Mouse (Mus musculus) CH12.LX (cell line): Measurements from ENCODE around the gene Fermt1. TPM values are rescaled to one million over a fixed set of nuclear protein-coding genes. Genes with fewer than 3 reads are reported as not detected.

ENCODE experiments used
- DNase-seq: peaks from one replicate; pipeline ENCODE4 v3.0.0-alpha.2; 2013; ENCODE audit errors: extremely low read depth
- H3K27ac ChIP-seq: 2 replicates; pipeline ENCODE4 v1.5.1; 2012; ENCODE audit warnings: low read depth, mild to moderate bottlenecking, control low read depth, moderate library complexity; ENCODE audit not compliant: insufficient read depth
- H3K27me3 ChIP-seq: replicated peaks from 2 replicates; pipeline ENCODE3; 2012; ENCODE audit warnings: inconsistent platforms
- H3K36me3 ChIP-seq, 2 experiments: replicated peaks in 1 of 2; 2 replicates each; pipeline versions ENCODE3 to v1.6.1; 2012; ENCODE audit warnings: inconsistent platforms in 1 of 2, low read length in 1 of 2, mild to moderate bottlenecking in 1 of 2, mixed read lengths in 1 of 2, moderate library complexity in 1 of 2; ENCODE audit not compliant: control insufficient read depth in 1 of 2, insufficient read depth in 1 of 2
- H3K4me1 ChIP-seq, 2 experiments: 2 replicates each; pipeline ENCODE4 v1.6.1; 2012; ENCODE audit warnings: inconsistent platforms in 1 of 2, moderate library complexity in 1 of 2; ENCODE audit not compliant: insufficient read depth in 2 of 2, control insufficient read depth in 1 of 2
- H3K4me2 ChIP-seq: 2 replicates; pipeline ENCODE4 v1.6.1; 2012; ENCODE audit warnings: low read depth, mild to moderate bottlenecking, control low read depth; ENCODE audit not compliant: poor library complexity, insufficient read depth, severe bottlenecking
- H3K4me3 ChIP-seq, 3 experiments: fragments of 150-350 bp in 1 of 3; sonication (generic) in 1 of 3; replicated peaks in 1 of 3; 2 replicates each; pipeline versions ENCODE3 to v1.5.1; 2011 to 2012; ENCODE audit warnings: low read depth in 2 of 3, low read length in 2 of 3, mild to moderate bottlenecking in 2 of 3, moderate library complexity in 2 of 3, control low read depth in 1 of 3, improper control_type of control experiment in 1 of 3, inconsistent platforms in 1 of 3, mixed read lengths in 1 of 3; ENCODE audit not compliant: poor library complexity in 1 of 3
- H3K79me2 ChIP-seq: replicated peaks from 2 replicates; pipeline ENCODE4 v1.6.1; 2012; ENCODE audit warnings: mild to moderate bottlenecking, moderate library complexity; ENCODE audit not compliant: control insufficient read depth, poor library complexity, insufficient read depth, severe bottlenecking; ENCODE audit errors: extremely low read depth
- H3K9ac ChIP-seq: 2 replicates; pipeline ENCODE4 v1.6.1; 2012; ENCODE audit warnings: low read depth, mild to moderate bottlenecking, control low read depth, moderate library complexity; ENCODE audit not compliant: insufficient read depth
- H3K9me3 ChIP-seq: replicated peaks from 2 replicates; pipeline ENCODE3; 2012; ENCODE audit warnings: low read length, inconsistent platforms, mixed read lengths
- CHD1 ChIP-seq: IDR thresholded peaks from 2 replicates; pipeline ENCODE4 v1.6.1; 2012; ENCODE audit warnings: low read depth, low read length, improper control_type of control experiment, inconsistent platforms
- CHD2 ChIP-seq: IDR thresholded peaks from 2 replicates; pipeline ENCODE4 v1.6.1; 2011; ENCODE audit warnings: low read length, improper control_type of control experiment
- HCFC1 ChIP-seq: IDR thresholded peaks from 2 replicates; pipeline ENCODE4 v1.6.1; 2012; ENCODE audit warnings: low read depth, mild to moderate bottlenecking, inconsistent platforms, low read length, improper control_type of control experiment
- MAFK ChIP-seq: IDR thresholded peaks from 2 replicates; pipeline ENCODE4 v1.6.1; 2011; ENCODE audit warnings: low read length, improper control_type of control experiment; ENCODE audit not compliant: insufficient replicate concordance
- MAZ ChIP-seq: IDR thresholded peaks from 2 replicates; pipeline ENCODE4 v1.6.1; 2012; ENCODE audit warnings: low read depth, mild to moderate bottlenecking, inconsistent platforms, low read length, improper control_type of control experiment, moderate library complexity
- SMC3 ChIP-seq: IDR thresholded peaks from 2 replicates; pipeline ENCODE4 v1.6.1; 2011; ENCODE audit warnings: low read depth, low read length, improper control_type of control experiment
- TBP ChIP-seq: conservative IDR thresholded peaks from 2 replicates; pipeline ENCODE4 v1.6.1; 2011; ENCODE audit warnings: low read depth, low read length, improper control_type of control experiment
- dilution Hi-C: fragments of 300-500 bp; cut with MboI; formaldehyde crosslinking; loops from 2 replicates; pipeline ENCODE4 v1.14.3; 2020; ENCODE audit warnings: low sequenced_read_pairs; ENCODE audit not compliant: extremely low pct_unique_long_range_greater_than_20kb, extremely low pct_ligation_motif_present
- in situ Hi-C: fragments of 300-500 bp; cut with MboI; formaldehyde crosslinking; loops from 3 replicates; pipeline ENCODE4 v1.14.3; 2019; ENCODE audit warnings: low sequenced_read_pairs, low pct_ligation_motif_present, low pct_unique_long_range_greater_than_20kb, mixed read lengths
- polyA plus RNA-seq: library from polyadenylated mRNA; unstranded; fragments of >175 nt; gene quantifications from 2 replicates; pipeline ENCODE4 v1.2.1, GENCODE M21; 2012; ENCODE audit warnings: low read depth; ENCODE audit not compliant: insufficient read length
- total RNA-seq, 2 experiments: library from RNA; depleted of rRNA; stranded (reverse); fragments of 300-350 nt in 1 of 2; fragments of >200 nt in 1 of 2; gene quantifications; 2 replicates each; pipeline ENCODE4 v1.2.3; 2012 to 2014

Fermt1 gene
- total and polyA plus RNA-seq, 3 experiments: not detected

DNA sequence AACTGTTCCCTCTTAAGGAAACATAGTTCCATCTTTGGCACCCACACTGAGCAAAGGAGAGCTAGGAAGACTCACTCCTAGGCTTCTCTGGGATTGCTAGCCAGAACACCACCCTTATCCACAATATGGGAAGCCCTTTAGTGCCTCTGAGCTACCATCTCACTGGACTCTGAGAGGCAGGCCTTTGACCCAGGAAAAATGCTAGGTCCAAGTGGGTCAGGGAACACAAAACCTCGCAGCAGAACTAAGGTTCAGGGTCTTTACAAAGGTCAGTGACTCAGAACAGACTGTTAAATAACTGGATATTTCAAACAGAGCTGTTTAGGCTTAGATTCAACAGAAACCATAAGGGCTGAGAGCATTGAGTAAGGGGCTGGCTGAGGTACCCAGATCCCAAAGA lies 68.7 kb downstream of the Fermt1 start:
- H3K4me2 ChIP-seq: no peak overlapping the region
- no peaks in the 10 kb centered on the region for H3K36me3 ChIP-seq
- H3K27me3 ChIP-seq: peaks cover 62% of the 10 kb centered on the region
- peaks cover 2% of the 10 kb centered on the region for H3K9me3 ChIP-seq
- no peak overlapping the region for H3K4me3 ChIP-seq
- TF ChIP-seq CHD1: no peak
- H3K79me2 ChIP-seq: no peaks in the 10 kb centered on the region
- no peak overlapping the region for H3K27ac ChIP-seq
- peaks cover 5 to 7% of the 10 kb centered on the region in 2 experiments; a peak in 3 of 4 replicates for H3K4me1 ChIP-seq
- dilution Hi-C loops: no loop called here
- in situ Hi-C loops: no loop called here
- DNase-seq: no peak
- H3K9ac ChIP-seq: no peak overlapping the region

DNA sequence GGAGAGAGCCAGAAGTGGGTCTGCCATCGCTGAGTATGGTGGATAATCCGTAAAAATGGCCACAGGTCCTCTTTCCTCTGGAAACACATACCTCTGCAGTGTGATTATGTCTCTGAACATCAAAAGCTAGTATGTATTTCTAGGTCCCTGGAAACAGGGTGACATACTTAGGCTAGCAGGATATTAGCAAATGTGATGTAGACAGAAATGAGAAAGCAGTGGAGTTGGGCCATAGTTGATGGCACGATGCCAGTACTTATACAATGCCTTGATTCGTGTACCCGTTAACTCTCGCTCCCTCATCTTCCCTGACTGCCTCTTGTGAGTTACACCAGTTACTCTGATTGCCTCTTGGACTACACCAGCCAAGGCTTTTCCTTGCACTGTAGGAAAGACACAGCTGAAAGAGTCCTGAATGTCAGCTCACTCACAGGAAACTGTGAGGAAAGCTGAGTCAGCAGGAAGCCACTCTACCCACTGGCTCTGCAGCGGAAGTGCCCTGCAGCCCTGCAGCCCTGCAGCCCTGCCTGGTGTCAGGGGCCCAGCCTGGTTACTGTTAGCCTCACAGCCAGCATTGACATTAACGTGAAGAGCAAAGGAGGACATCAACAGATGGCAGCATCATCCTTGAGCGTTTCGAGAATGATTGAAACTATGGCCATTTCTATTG lies 71.9 kb downstream of the Fermt1 start:
- Histone ChIP-seq H3K36me3 (no peaks in the 10 kb centered on the region), H3K4me2 (no peak overlapping the region), H3K9me3 (peaks cover 2% of the 10 kb centered on the region), H3K27me3 (peaks cover 34% of the 10 kb centered on the region), H3K4me1 (peaks cover 2 to 9% of the 10 kb centered on the region in 2 experiments; a peak in 3 of 4 replicates), H3K4me3 (no peak overlapping the region), H3K79me2 (no peaks in the 10 kb centered on the region), H3K27ac (no peak overlapping the region), H3K9ac (no peak overlapping the region)
- in situ Hi-C loops (no loop called here), dilution Hi-C loops (no loop called here)
- TF ChIP-seq MAFK: peak; percentile 77
- TF ChIP-seq CHD2: no peak
- DNase-seq: no peak

DNA sequence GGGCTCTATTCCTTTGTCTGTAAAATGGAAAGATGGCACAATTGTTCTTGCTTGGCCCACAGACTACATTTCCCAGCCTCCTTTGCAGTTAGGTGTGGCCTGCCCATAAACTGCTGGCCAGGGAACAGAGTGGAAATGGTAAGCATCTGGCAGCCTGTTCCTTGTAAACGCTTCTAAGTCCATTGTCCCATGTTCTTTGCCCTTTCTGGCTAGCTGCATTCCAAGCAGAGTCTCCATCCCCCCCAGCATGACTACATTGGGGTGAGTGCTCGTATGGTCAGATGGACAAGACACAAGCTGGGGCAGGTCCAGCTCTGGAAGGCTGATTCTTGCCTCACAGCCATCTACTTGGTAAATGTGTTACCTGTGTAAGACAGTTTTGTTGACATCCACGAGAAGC lies 74.0 kb downstream of the Fermt1 start:
- dilution Hi-C loops: no loop called here
- H3K4me1 ChIP-seq: peaks cover 2 to 7% of the 10 kb centered on the region in 2 experiments; a peak in 3 of 4 replicates

DNA sequence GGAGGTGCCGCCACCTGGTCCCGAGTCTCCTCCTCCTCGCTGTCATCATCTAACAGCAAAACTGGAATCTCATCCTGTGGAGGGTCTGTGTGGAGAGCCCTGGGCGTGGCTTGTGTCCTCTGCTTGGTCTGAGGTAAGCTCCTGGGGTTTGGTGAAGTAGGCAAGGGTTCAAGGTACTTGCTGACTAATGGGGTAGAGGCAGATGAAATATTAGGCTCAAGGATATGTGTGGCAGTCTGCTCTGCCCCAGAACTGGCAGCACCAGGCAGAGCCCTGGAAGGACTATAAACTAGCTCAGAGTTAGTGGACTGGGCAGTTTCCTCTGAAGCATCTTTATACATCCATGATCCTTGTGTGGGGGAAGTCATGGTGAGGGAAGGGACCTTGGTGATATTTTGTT lies 75.4 kb downstream of the Fermt1 start:
- in situ Hi-C loops (no loop called here), dilution Hi-C loops (no loop called here)
- no peak for DNase-seq
- peaks cover 4% of the 10 kb centered on the region for H3K27me3 ChIP-seq
- H3K4me1 ChIP-seq: peaks cover 0 to 7% of the 10 kb centered on the region in 2 experiments; a peak in 2 of 4 replicates
- no peaks in the 10 kb centered on the region for H3K79me2 ChIP-seq
- H3K4me2 ChIP-seq: no peak overlapping the region
- H3K36me3 ChIP-seq: peaks cover 15 to 23% of the 10 kb centered on the region in 2 experiments
- H3K9me3 ChIP-seq: peaks cover 2% of the 10 kb centered on the region
- H3K9ac ChIP-seq: no peak overlapping the region
- TF ChIP-seq SMC3: no peak
- no peak for TF ChIP-seq MAZ
- TF ChIP-seq, all 38 proteins: peak for 0
- no peak overlapping the region for H3K4me3 ChIP-seq
- H3K27ac ChIP-seq: no peak overlapping the region

More for the DNA sequence above, 74.0 kb downstream of the Fermt1 start:
- TF ChIP-seq HCFC1 (peak; percentile 59), TBP (no peak)
- H3K9me3 ChIP-seq: peaks cover 2% of the 10 kb centered on the region
- peaks cover 6 to 13% of the 10 kb centered on the region in 2 experiments for H3K36me3 ChIP-seq
- H3K4me3 ChIP-seq: no peak overlapping the region
- no peak overlapping the region for H3K27ac ChIP-seq
- H3K27me3 ChIP-seq: peaks cover 14% of the 10 kb centered on the region
- DNase-seq: no peak
- H3K79me2 ChIP-seq: no peaks in the 10 kb centered on the region
- H3K4me2 ChIP-seq: no peak overlapping the region
- in situ Hi-C loops: no loop called here
- H3K9ac ChIP-seq: no peak overlapping the region
